Mouse (Mus musculus): Measurements from ENCODE around the gene Slit3. TPM values are rescaled to one million over a fixed set of nuclear protein-coding genes. Genes with fewer than 3 reads are reported as not detected.

The Slit3 gene
- polyA plus RNA-seq, 1 experiment from 2014 or later, result 4.5 TPM

GRCm38 (mm10) chr11:35638862-35639384, 517.9 kb downstream of the Slit3 start:
- H3K36me3 ChIP-seq (ENCODE audit: control insufficient read depth, insufficient read depth, low read length), result no peaks in the 10 kb centered on the region
- ATAC-seq, result 0 out of 2 replicates have a peak, but pooled peaks have one; percentile 33
- H3K4me1 ChIP-seq (ENCODE audit: control insufficient read depth, insufficient read depth, low read length), result peaks cover 11% of the 10 kb centered on the region; the same call in 1 of the 2 replicates
- H3K27me3 ChIP-seq (ENCODE audit: control insufficient read depth, insufficient read depth, low read depth, low read length), result no peaks in the 10 kb centered on the region
- H3K27ac ChIP-seq (ENCODE audit: low read length), result peak overlapping the region; percentile 39; the same call in 1 of the 2 replicates
- H3K9me3 ChIP-seq (replicated peaks; ENCODE audit: control insufficient read depth, low read length, poor library complexity, severe bottlenecking), result no peaks in the 10 kb centered on the region
- WGBS, result 14% methylated on average over 3 of the region's 3 CpGs
- H3K9ac ChIP-seq (ENCODE audit: low read depth, low read length), result no peak overlapping the region; the same call in 1 of the 2 replicates
- peak overlapping the region; percentile 37; the same call in 1 of the 2 replicates for H3K4me2 ChIP-seq (ENCODE audit: low read length)
- H3K4me3 ChIP-seq (ENCODE audit: low read depth, low read length), result no peak overlapping the region

- Histone ChIP-seq H3K4me3 (ENCODE audit: low read depth, low read length) (no peak overlapping the region), H3K4me2 (ENCODE audit: low read length) (peak overlapping the region; percentile 37; the same call in 1 of the 2 replicates), H3K27me3 (ENCODE audit: control insufficient read depth, insufficient read depth, low read depth, low read length) (no peaks in the 10 kb centered on the region), H3K9ac (ENCODE audit: low read depth, low read length) (no peak overlapping the region; the same call in 1 of the 2 replicates), H3K9me3 (replicated peaks; ENCODE audit: control insufficient read depth, low read length, poor library complexity, severe bottlenecking) (no peaks in the 10 kb centered on the region), H3K27ac (ENCODE audit: low read length) (peak overlapping the region; percentile 39; the same call in 1 of the 2 replicates), H3K4me1 (ENCODE audit: control insufficient read depth, insufficient read depth, low read length) (peaks cover 11% of the 10 kb centered on the region; the same call in 1 of the 2 replicates), H3K36me3 (ENCODE audit: control insufficient read depth, insufficient read depth, low read length) (no peaks in the 10 kb centered on the region)
- ATAC-seq, result 0 out of 2 replicates have a peak, but pooled peaks have one; percentile 20
- 15% methylated on average over 11 of the region's 11 CpGs for WGBS
Observed at GRCm38 (mm10) chr11:35639428-35639827, 518.4 kb downstream of the Slit3 start.

GRCm38 (mm10) chr11:35651286-35651685, 530.3 kb downstream of the Slit3 start:
- Histone ChIP-seq H3K9ac (ENCODE audit: low read depth, low read length) (no peak overlapping the region), H3K27me3 (ENCODE audit: control insufficient read depth, insufficient read depth, low read depth, low read length) (peaks cover 2% of the 10 kb centered on the region; the same call in 1 of the 2 replicates), H3K36me3 (ENCODE audit: control insufficient read depth, insufficient read depth, low read length) (no peaks in the 10 kb centered on the region), H3K9me3 (replicated peaks; ENCODE audit: control insufficient read depth, low read length, poor library complexity, severe bottlenecking) (no peaks in the 10 kb centered on the region), H3K4me1 (ENCODE audit: control insufficient read depth, insufficient read depth, low read length) (no peaks in the 10 kb centered on the region), H3K4me2 (ENCODE audit: low read length) (no peak overlapping the region), H3K27ac (ENCODE audit: low read length) (no peak overlapping the region), H3K4me3 (ENCODE audit: low read depth, low read length) (no peak overlapping the region)
- WGBS, result 75% methylated on average over 10 of the region's 10 CpGs
- ATAC-seq, result no peak

GRCm38 (mm10) chr11:35655836-35656235, 534.8 kb downstream of the Slit3 start:
- no peaks in the 10 kb centered on the region for H3K9me3 ChIP-seq (replicated peaks; ENCODE audit: control insufficient read depth, low read length, poor library complexity, severe bottlenecking)

GRCm38 (mm10) chr11:35657582-35657981, 536.6 kb downstream of the Slit3 start:
- H3K4me1 ChIP-seq (ENCODE audit: control insufficient read depth, insufficient read depth, low read length), result no peaks in the 10 kb centered on the region

More at GRCm38 (mm10) chr11:35655836-35656235, 534.8 kb downstream of the Slit3 start:
- no peak for ATAC-seq
- no peaks in the 10 kb centered on the region for H3K4me1 ChIP-seq (ENCODE audit: control insufficient read depth, insufficient read depth, low read length)
- H3K27me3 ChIP-seq (ENCODE audit: control insufficient read depth, insufficient read depth, low read depth, low read length), result peaks cover 2% of the 10 kb centered on the region
- H3K36me3 ChIP-seq (ENCODE audit: control insufficient read depth, insufficient read depth, low read length), result no peaks in the 10 kb centered on the region
- no peak overlapping the region for H3K4me2 ChIP-seq (ENCODE audit: low read length)
- no peak overlapping the region for H3K27ac ChIP-seq (ENCODE audit: low read length)
- no peak overlapping the region for H3K4me3 ChIP-seq (ENCODE audit: low read depth, low read length)
- H3K9ac ChIP-seq (ENCODE audit: low read depth, low read length), result no peak overlapping the region

GRCm38 (mm10) chr11:35660967-35661366, 539.9 kb downstream of the Slit3 start:
- H3K36me3 ChIP-seq (ENCODE audit: control insufficient read depth, insufficient read depth, low read length), result no peaks in the 10 kb centered on the region
- H3K9ac ChIP-seq (ENCODE audit: low read depth, low read length), result no peak overlapping the region
- no peaks in the 10 kb centered on the region for H3K4me1 ChIP-seq (ENCODE audit: control insufficient read depth, insufficient read depth, low read length)
- H3K27me3 ChIP-seq (ENCODE audit: control insufficient read depth, insufficient read depth, low read depth, low read length), result no peaks in the 10 kb centered on the region; the same call in 1 of the 2 replicates
- H3K4me2 ChIP-seq (ENCODE audit: low read length), result no peak overlapping the region
- WGBS, result 89% methylated on average over 4 of the region's 4 CpGs
- H3K27ac ChIP-seq (ENCODE audit: low read length), result no peak overlapping the region
- no peaks in the 10 kb centered on the region for H3K9me3 ChIP-seq (replicated peaks; ENCODE audit: control insufficient read depth, low read length, poor library complexity, severe bottlenecking)
- ATAC-seq, result no peak
- no peak overlapping the region for H3K4me3 ChIP-seq (ENCODE audit: low read depth, low read length)

More at GRCm38 (mm10) chr11:35657582-35657981, 536.6 kb downstream of the Slit3 start:
- no peak overlapping the region for H3K27ac ChIP-seq (ENCODE audit: low read length)
- peaks cover 2% of the 10 kb centered on the region for H3K27me3 ChIP-seq (ENCODE audit: control insufficient read depth, insufficient read depth, low read depth, low read length)
- H3K9ac ChIP-seq (ENCODE audit: low read depth, low read length), result no peak overlapping the region
- WGBS, result 89% methylated on average over 6 of the region's 6 CpGs
- H3K36me3 ChIP-seq (ENCODE audit: control insufficient read depth, insufficient read depth, low read length), result no peaks in the 10 kb centered on the region
- ATAC-seq, result no peak
- H3K9me3 ChIP-seq (replicated peaks; ENCODE audit: control insufficient read depth, low read length, poor library complexity, severe bottlenecking), result no peaks in the 10 kb centered on the region
- H3K4me3 ChIP-seq (ENCODE audit: low read depth, low read length), result no peak overlapping the region
- H3K4me2 ChIP-seq (ENCODE audit: low read length), result no peak overlapping the region

- H3K4me3 ChIP-seq (ENCODE audit: low read depth, low read length), result no peak overlapping the region
- 85% methylated on average over 3 of the region's 3 CpGs for WGBS
- H3K27me3 ChIP-seq (ENCODE audit: control insufficient read depth, insufficient read depth, low read depth, low read length), result peaks cover 6% of the 10 kb centered on the region
- no peaks in the 10 kb centered on the region for H3K9me3 ChIP-seq (replicated peaks; ENCODE audit: control insufficient read depth, low read length, poor library complexity, severe bottlenecking)
- no peak overlapping the region for H3K9ac ChIP-seq (ENCODE audit: low read depth, low read length)
- ATAC-seq, result no peak
- H3K4me1 ChIP-seq (ENCODE audit: control insufficient read depth, insufficient read depth, low read length), result no peaks in the 10 kb centered on the region
- no peak overlapping the region for H3K27ac ChIP-seq (ENCODE audit: low read length)
- H3K36me3 ChIP-seq (ENCODE audit: control insufficient read depth, insufficient read depth, low read length), result no peaks in the 10 kb centered on the region
- no peak overlapping the region for H3K4me2 ChIP-seq (ENCODE audit: low read length)
Observed at GRCm38 (mm10) chr11:35662945-35663344, 541.9 kb downstream of the Slit3 start.

GRCm38 (mm10) chr11:35663661-35664060, 542.6 kb downstream of the Slit3 start:
- Histone ChIP-seq H3K4me1 (ENCODE audit: control insufficient read depth, insufficient read depth, low read length) (no peaks in the 10 kb centered on the region), H3K9ac (ENCODE audit: low read depth, low read length) (no peak overlapping the region), H3K4me3 (ENCODE audit: low read depth, low read length) (no peak overlapping the region), H3K27me3 (ENCODE audit: control insufficient read depth, insufficient read depth, low read depth, low read length) (peaks cover 6% of the 10 kb centered on the region), H3K9me3 (replicated peaks; ENCODE audit: control insufficient read depth, low read length, poor library complexity, severe bottlenecking) (no peaks in the 10 kb centered on the region), H3K36me3 (ENCODE audit: control insufficient read depth, insufficient read depth, low read length) (no peaks in the 10 kb centered on the region), H3K4me2 (ENCODE audit: low read length) (no peak overlapping the region), H3K27ac (ENCODE audit: low read length) (no peak overlapping the region)
- 27% methylated on average over 8 of the region's 8 CpGs for WGBS
- peak; percentile 40; the same call in 1 of the 2 replicates for ATAC-seq

- Histone ChIP-seq H3K27ac (ENCODE audit: low read length) (no peak overlapping the region), H3K9ac (ENCODE audit: low read depth, low read length) (no peak overlapping the region), H3K9me3 (replicated peaks; ENCODE audit: control insufficient read depth, low read length, poor library complexity, severe bottlenecking) (no peaks in the 10 kb centered on the region), H3K4me1 (ENCODE audit: control insufficient read depth, insufficient read depth, low read length) (no peaks in the 10 kb centered on the region), H3K4me3 (ENCODE audit: low read depth, low read length) (no peak overlapping the region), H3K36me3 (ENCODE audit: control insufficient read depth, insufficient read depth, low read length) (no peaks in the 10 kb centered on the region), H3K27me3 (ENCODE audit: control insufficient read depth, insufficient read depth, low read depth, low read length) (peaks cover 6% of the 10 kb centered on the region), H3K4me2 (ENCODE audit: low read length) (no peak overlapping the region)
- peak; percentile 70 for ATAC-seq
- 40% methylated on average over 5 of the region's 5 CpGs for WGBS
Observed at GRCm38 (mm10) chr11:35664991-35665390, 544.0 kb downstream of the Slit3 start.

Measured in midbrain, embryonic 16.5 days (tissue).